Mouse (Mus musculus): ENCODE data around the gene Tbc1d21.

Tbc1d21 gene

DNA sequence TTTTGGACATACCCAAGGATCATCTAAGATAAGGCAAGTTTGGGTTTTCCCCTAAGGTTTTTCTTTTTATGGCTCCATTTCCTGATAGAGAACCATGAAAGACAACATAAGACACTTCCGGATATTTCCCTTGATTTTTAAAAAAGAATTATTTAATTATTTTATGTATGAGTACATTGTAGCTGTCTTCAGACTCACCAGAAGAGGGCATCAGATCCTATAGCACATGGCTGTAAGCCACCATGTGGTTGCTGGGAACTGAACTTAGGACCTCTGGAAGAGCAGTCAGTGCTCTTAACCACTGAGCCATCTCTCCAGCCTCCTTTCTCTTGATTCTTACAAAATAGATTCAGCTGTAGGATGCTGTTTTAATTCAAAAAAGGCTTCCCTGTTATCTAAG is 28.5 kb downstream of the Tbc1d21 start:
- no peak for DNase-seq (ENCODE audit: low read depth)

GRCm38 (mm10) chr9:58336650-58337281 is 33.5 kb downstream of the Tbc1d21 start:
- DNase-seq (ENCODE audit: low read depth): no peak

- DNase-seq (ENCODE audit: low read depth): no peak
Measured at GRCm38 (mm10) chr9:58331276-58331675, 39.0 kb downstream of the Tbc1d21 start.

- no peak for DNase-seq (ENCODE audit: low read depth)
Measured at GRCm38 (mm10) chr9:58330293-58330692, 40.0 kb downstream of the Tbc1d21 start.

DNA sequence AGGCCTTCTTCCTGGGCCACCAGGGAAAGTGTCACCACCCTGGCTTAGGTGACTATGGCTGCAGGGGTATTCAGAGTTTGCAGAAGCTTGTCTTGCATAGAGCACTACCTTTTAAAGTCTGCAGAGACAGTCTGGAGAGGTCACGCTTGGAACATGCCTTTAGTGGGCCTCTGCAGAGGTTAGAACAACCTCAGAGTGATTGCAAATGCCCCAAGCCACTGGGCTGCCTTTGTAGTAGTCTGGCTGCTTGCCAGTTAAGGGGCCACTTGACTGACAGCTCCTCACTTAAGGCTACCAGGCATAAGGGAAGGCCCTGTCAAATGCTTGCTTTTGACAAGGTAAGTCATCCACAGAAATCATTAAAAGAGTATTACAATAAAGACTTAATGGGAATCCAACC is 42.9 kb downstream of the Tbc1d21 start:
- DNase-seq (ENCODE audit: low read depth): no peak

GRCm38 (mm10) chr9:58326477-58327180 is 43.6 kb downstream of the Tbc1d21 start:
- DNase-seq (ENCODE audit: low read depth): no peak

GRCm38 (mm10) chr9:58321681-58322080 is 48.6 kb downstream of the Tbc1d21 start:
- DNase-seq (ENCODE audit: low read depth): no peak

GRCm38 (mm10) chr9:58318317-58318716 is 51.9 kb downstream of the Tbc1d21 start:
- no peak for DNase-seq (ENCODE audit: low read depth)

DNA sequence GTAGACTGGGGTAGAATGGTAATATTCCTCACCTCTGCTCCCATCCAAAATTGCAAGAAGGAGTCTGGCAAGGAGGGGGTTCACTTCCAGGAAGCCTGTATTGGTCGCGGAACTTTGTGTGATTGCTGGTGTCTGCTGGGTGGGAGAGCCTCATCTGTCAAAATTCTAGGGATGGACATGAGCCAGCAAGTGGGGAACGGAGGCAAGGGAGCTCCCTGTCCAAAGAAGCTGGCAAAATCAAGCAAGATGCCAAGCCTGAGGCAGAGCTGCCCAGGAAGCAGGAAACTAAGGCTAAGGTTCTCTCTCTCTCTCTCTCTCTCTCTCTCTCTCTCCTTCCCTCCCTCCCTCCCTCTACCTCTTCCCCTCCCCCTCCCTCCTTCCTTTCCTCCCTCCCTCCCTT is 52.9 kb downstream of the Tbc1d21 start:
- DNase-seq (ENCODE audit: low read depth): no peak

DNA sequence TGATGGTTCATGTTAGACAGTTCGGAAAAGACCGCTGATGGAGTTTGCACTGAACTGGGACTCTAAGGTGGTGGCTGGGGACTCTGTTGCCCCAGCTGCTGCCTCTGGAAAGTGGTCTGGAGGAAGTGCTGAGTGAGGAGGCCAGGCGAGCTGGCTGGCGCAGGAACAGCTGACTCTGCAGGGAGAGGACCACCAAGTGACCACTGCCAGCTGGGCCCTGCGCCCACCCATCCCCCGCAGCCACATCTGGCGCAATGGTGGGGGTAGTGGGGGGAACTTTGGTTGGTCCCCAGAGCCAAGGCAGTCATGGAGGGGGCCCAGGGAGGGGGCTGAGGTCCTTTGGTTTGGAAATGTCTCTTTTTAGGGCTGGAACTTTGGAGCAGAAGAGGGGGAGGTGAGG is 53.5 kb downstream of the Tbc1d21 start:
- DNase-seq (ENCODE audit: low read depth): no peak

DNA sequence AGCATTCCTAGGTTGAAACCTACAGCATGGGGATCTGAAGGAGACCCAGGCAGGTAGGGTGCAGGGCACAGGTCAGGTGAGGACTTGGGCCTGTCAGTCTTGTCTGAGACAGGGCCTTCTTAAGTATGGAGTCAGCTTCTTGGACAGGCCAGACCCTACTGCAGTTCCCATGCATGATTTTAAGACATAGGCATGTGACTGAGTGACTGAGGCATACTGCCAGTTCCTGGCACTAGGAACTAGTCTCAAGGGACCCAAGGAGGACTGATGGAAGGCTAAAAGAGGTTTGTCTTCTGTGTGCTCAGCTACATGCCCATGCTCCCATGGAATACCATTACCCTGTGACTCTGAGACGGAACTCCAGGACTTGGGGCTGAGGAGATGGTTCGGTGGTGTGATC is 54.4 kb downstream of the Tbc1d21 start:
- no peak for DNase-seq (ENCODE audit: low read depth)

DNA sequence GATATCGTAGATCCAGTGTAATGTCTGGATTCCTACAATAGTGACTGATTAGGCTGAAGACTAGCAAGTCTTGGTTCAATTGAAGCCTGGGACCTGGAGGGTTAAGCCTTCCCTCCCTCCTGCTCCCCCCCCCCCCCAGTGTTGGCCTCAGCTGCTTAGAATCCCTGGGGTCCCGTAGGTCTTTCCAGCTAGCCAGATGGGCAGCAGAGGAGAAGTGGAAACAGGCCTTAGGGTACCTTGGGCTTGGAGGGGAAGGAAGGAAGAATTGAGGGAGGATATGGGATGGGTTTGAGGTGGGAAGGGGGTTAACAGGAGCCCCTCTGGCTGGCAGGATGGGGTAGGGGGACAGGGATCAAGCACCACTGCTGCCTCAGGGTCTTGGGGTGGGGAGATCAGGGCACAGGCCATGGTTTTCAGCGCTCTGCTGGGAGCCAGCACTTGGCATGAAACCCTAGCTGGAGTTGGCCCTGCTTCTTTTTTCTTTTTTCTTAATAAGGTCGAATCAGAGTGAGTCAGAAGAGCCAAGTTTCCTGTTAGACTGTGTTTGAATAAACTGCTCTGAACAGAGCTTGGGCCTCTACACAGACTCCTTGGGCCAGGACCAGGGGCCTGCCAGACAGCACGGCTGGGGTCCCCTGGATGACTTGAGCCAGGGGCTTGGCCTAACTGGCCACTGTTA is 55.4 kb downstream of the Tbc1d21 start:
- DNase-seq (ENCODE audit: low read depth): no peak

- no peak for DNase-seq (ENCODE audit: low read depth)
Measured at GRCm38 (mm10) chr9:58312944-58313359, 57.3 kb downstream of the Tbc1d21 start, which contains the start of gene Loxl1. TSS of gene Loxl1 (minus strand) at chr9:58313186.

- DNase-seq (ENCODE audit: low read depth): no peak
Measured at GRCm38 (mm10) chr9:58312196-58312943, 57.9 kb downstream of the Tbc1d21 start.

DNA sequence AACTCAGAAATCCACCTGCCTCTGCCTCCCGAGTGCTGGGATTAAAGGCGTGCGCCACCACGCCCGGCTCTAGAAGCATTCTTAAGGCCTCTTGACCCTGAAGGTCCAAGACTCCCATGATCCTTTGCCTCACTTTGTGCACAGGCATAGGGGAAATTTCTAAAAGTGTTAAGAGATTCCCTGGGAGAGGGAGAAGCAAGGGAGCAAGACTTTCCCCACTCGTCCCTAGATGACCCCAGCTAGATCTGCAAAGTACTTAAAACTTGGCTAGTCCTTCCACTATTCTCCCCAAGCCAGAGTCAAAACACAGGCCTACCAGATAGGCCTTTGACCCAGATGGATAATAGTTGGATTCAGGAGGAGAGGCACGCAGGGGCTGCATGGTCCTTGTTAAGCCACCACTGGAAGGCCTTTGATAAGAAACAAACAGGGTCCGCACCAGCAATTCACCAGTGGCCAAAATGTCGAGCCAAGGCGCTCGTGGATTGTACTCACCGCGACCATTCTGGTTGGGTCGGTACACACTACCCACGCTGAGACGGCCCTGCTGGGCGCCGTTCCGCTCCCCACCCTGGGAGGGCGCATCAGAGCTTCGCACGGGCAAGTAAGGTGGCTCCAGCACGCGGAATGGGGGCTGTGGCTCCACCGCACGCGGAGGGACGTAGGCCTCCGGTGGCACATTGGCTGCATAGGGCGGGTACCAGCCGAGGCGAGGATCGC is 58.9 kb downstream of the Tbc1d21 start:
- no peak for DNase-seq (ENCODE audit: low read depth)

- DNase-seq (ENCODE audit: low read depth): no peak
Measured at GRCm38 (mm10) chr9:58310043-58310660, 60.1 kb downstream of the Tbc1d21 start.

All from naive thymus-derived CD4-positive, alpha-beta T cell, adult 2 months (primary cell).